Mouse (Mus musculus) heart, embryonic 11.5 days (tissue): ENCODE results near the gene Elmod1. TPM values are rescaled to one million over a fixed set of nuclear protein-coding genes. Genes with fewer than 3 reads are reported as not detected.

Experiments
- ATAC-seq: fragments of 200-750 bp; cut with Nextera tagmentation; replicated peaks from 2 replicates; pipeline ENCODE4 v1.8.0; 2017; ENCODE audit warnings: moderate library complexity; ENCODE audit not compliant: insufficient number of reproducible peaks, low FRiP score, low TSS enrichment
- H3K27ac ChIP-seq: fragments of 300-500 bp; sonication (generic); 2 replicates; pipeline ENCODE4 v1.5.1; 2014; ENCODE audit warnings: mild to moderate bottlenecking, low read depth, low read length
- H3K27me3 ChIP-seq: fragments of 300-500 bp; sonication (generic); 2 replicates; pipeline ENCODE4 v1.6.1; 2014; ENCODE audit warnings: mild to moderate bottlenecking, low read length, mixed read lengths; ENCODE audit not compliant: control insufficient read depth, insufficient read depth
- H3K36me3 ChIP-seq: fragments of 300-500 bp; sonication (generic); 2 replicates; pipeline ENCODE4 v1.6.1; 2014; ENCODE audit warnings: mild to moderate bottlenecking, low read length, moderate library complexity, mixed read lengths; ENCODE audit not compliant: control insufficient read depth, insufficient read depth
- H3K4me1 ChIP-seq: fragments of 300-500 bp; sonication (generic); 2 replicates; pipeline ENCODE4 v1.6.1; 2014; ENCODE audit warnings: low read length; ENCODE audit not compliant: control insufficient read depth, insufficient read depth
- H3K4me2 ChIP-seq: fragments of 300-500 bp; sonication (generic); 2 replicates; pipeline ENCODE4 v1.6.1; 2014; ENCODE audit warnings: mild to moderate bottlenecking, moderate library complexity
- H3K4me3 ChIP-seq: fragments of 300-500 bp; sonication (generic); 2 replicates; pipeline ENCODE4 v1.5.1; 2014; ENCODE audit warnings: low read depth, low read length
- H3K9ac ChIP-seq: fragments of 300-500 bp; sonication (generic); 2 replicates; pipeline ENCODE4 v1.6.1; 2014; ENCODE audit warnings: mild to moderate bottlenecking, low read depth, low read length, moderate library complexity
- H3K9me3 ChIP-seq: fragments of 300-500 bp; sonication (generic); replicated peaks from 2 replicates; pipeline ENCODE4 v1.6.1; 2016; ENCODE audit warnings: low read length; ENCODE audit not compliant: control insufficient read depth
- WGBS: fragments of 180-500 bp; shearing (Covaris S2); extraction: QIAGEN DNeasy Blood & Tissue Kit; methylation state at CpG from one replicate; pipeline ENCODE4 v1.1.7; 2014; ENCODE audit not compliant: insufficient replicate concordance; 5-methylcytosine and 5-hydroxymethylcytosine counted together
- polyA plus RNA-seq: library from polyadenylated mRNA; unstranded; fragments of >200 nt; fragmentation: Nextera tagmentation; extraction: Ambion mirVana; gene quantifications from 2 replicates; pipeline ENCODE4 v1.2.1, GENCODE M21; 2014

The Elmod1 gene
- polyA plus RNA-seq, 1 experiment from 2014 or later: not detected

GRCm38 (mm10) chr9:53973241-53973640, 1.9 kb downstream of the Elmod1 start:
- no peak for ATAC-seq
- Histone ChIP-seq H3K9ac (no peak overlapping the region), H3K27me3 (peaks cover 32% of the 10 kb centered on the region), H3K9me3 (no peaks in the 10 kb centered on the region), H3K4me1 (peaks cover 6% of the 10 kb centered on the region; the same call in 1 of the 2 replicates), H3K27ac (no peak overlapping the region), H3K36me3 (no peaks in the 10 kb centered on the region), H3K4me3 (no peak overlapping the region), H3K4me2 (no peak overlapping the region)
- 61% methylated on average over 5 of the region's 5 CpGs for WGBS

GRCm38 (mm10) chr9:53972358-53972757, 2.7 kb downstream of the Elmod1 start:
- ATAC-seq: no peak
- no peak overlapping the region for H3K9ac ChIP-seq
- no peak overlapping the region for H3K4me2 ChIP-seq
- H3K9me3 ChIP-seq: no peaks in the 10 kb centered on the region
- H3K4me3 ChIP-seq: no peak overlapping the region
- H3K27ac ChIP-seq: no peak overlapping the region
- peaks cover 6% of the 10 kb centered on the region; the same call in 1 of the 2 replicates for H3K4me1 ChIP-seq
- H3K36me3 ChIP-seq: no peaks in the 10 kb centered on the region
- H3K27me3 ChIP-seq: peaks cover 32% of the 10 kb centered on the region

- no peak overlapping the region for H3K4me2 ChIP-seq
- ATAC-seq: no peak
Observed at GRCm38 (mm10) chr9:53967610-53968368, 7.3 kb downstream of the Elmod1 start.

GRCm38 (mm10) chr9:53957021-53957420, 18.1 kb downstream of the Elmod1 start:
- H3K27ac ChIP-seq: no peak overlapping the region
- no peak for ATAC-seq
- no peaks in the 10 kb centered on the region for H3K9me3 ChIP-seq
- H3K9ac ChIP-seq: no peak overlapping the region
- 60% methylated on average over 11 of the region's 11 CpGs for WGBS
- no peaks in the 10 kb centered on the region for H3K27me3 ChIP-seq
- H3K4me3 ChIP-seq: no peak overlapping the region
- no peaks in the 10 kb centered on the region for H3K36me3 ChIP-seq
- no peak overlapping the region for H3K4me2 ChIP-seq
- no peaks in the 10 kb centered on the region for H3K4me1 ChIP-seq

More at GRCm38 (mm10) chr9:53967610-53968368, 7.3 kb downstream of the Elmod1 start:
- no peak overlapping the region for H3K9ac ChIP-seq
- no peaks in the 10 kb centered on the region for H3K9me3 ChIP-seq
- peaks cover 3% of the 10 kb centered on the region; the same call in 1 of the 2 replicates for H3K27me3 ChIP-seq
- no peak overlapping the region for H3K4me3 ChIP-seq
- no peak overlapping the region for H3K27ac ChIP-seq
- H3K36me3 ChIP-seq: no peaks in the 10 kb centered on the region
- H3K4me1 ChIP-seq: no peaks in the 10 kb centered on the region
- 63% methylated on average over 9 of the region's 9 CpGs for WGBS

- 32% methylated on average over 6 of the region's 6 CpGs for WGBS
- no peaks in the 10 kb centered on the region for H3K36me3 ChIP-seq
- H3K9ac ChIP-seq: no peak overlapping the region
- H3K4me1 ChIP-seq: no peaks in the 10 kb centered on the region
- no peak overlapping the region for H3K27ac ChIP-seq
- no peak overlapping the region for H3K4me3 ChIP-seq
- no peaks in the 10 kb centered on the region for H3K27me3 ChIP-seq
- ATAC-seq: no peak
- no peaks in the 10 kb centered on the region for H3K9me3 ChIP-seq
- no peak overlapping the region for H3K4me2 ChIP-seq
Observed at GRCm38 (mm10) chr9:53954853-53955252, 20.2 kb downstream of the Elmod1 start.

GRCm38 (mm10) chr9:53947463-53947862, 27.6 kb downstream of the Elmod1 start:
- Histone ChIP-seq H3K27ac (no peak overlapping the region), H3K4me3 (no peak overlapping the region), H3K4me2 (no peak overlapping the region), H3K4me1 (no peaks in the 10 kb centered on the region), H3K27me3 (no peaks in the 10 kb centered on the region), H3K9ac (no peak overlapping the region), H3K36me3 (no peaks in the 10 kb centered on the region), H3K9me3 (no peaks in the 10 kb centered on the region)
- 90% methylated on average over 2 of the region's 2 CpGs for WGBS
- ATAC-seq: no peak

GRCm38 (mm10) chr9:53938555-53938954, 36.5 kb downstream of the Elmod1 start:
- H3K9ac ChIP-seq: no peak overlapping the region
- no peak overlapping the region for H3K4me3 ChIP-seq
- no peak overlapping the region for H3K27ac ChIP-seq
- ATAC-seq: no peak
- H3K4me1 ChIP-seq: no peaks in the 10 kb centered on the region
- WGBS: 67% methylated on average over 3 of the region's 3 CpGs
- H3K27me3 ChIP-seq: no peaks in the 10 kb centered on the region
- no peak overlapping the region for H3K4me2 ChIP-seq
- H3K9me3 ChIP-seq: no peaks in the 10 kb centered on the region
- no peaks in the 10 kb centered on the region for H3K36me3 ChIP-seq

GRCm38 (mm10) chr9:53934179-53934578, 40.9 kb downstream of the Elmod1 start:
- no peaks in the 10 kb centered on the region for H3K36me3 ChIP-seq
- no peak overlapping the region for H3K27ac ChIP-seq
- H3K9ac ChIP-seq: no peak overlapping the region
- WGBS: 62% methylated on average over 13 of the region's 13 CpGs
- no peaks in the 10 kb centered on the region for H3K4me1 ChIP-seq
- no peak overlapping the region for H3K4me2 ChIP-seq
- ATAC-seq: no peak
- no peaks in the 10 kb centered on the region for H3K9me3 ChIP-seq
- H3K27me3 ChIP-seq: no peaks in the 10 kb centered on the region
- H3K4me3 ChIP-seq: no peak overlapping the region

- whole genome bisulfite sequencing: 75% methylated on average over 4 of the region's 4 CpGs
- no peaks in the 10 kb centered on the region for H3K9me3 ChIP-seq
- ATAC-seq: no peak
- no peak overlapping the region for H3K4me2 ChIP-seq
- H3K4me3 ChIP-seq: no peak overlapping the region
- H3K4me1 ChIP-seq: no peaks in the 10 kb centered on the region
- H3K36me3 ChIP-seq: no peaks in the 10 kb centered on the region
- no peak overlapping the region for H3K9ac ChIP-seq
- H3K27ac ChIP-seq: no peak overlapping the region
- H3K27me3 ChIP-seq: no peaks in the 10 kb centered on the region
Observed at GRCm38 (mm10) chr9:53933375-53933774, 41.7 kb downstream of the Elmod1 start.
